Mouse (Mus musculus): ENCODE results near the gene Lmo1. TPM values are rescaled to one million over a fixed set of nuclear protein-coding genes. Genes with fewer than 3 reads are reported as not detected.
"Not testable (repeated sequence)": the region's sequence is repeated elsewhere in the genome, so short reads cannot be mapped to it uniquely, and the experiment has no call there.

The Lmo1 gene
- polyA plus RNA-seq, 1 experiment from 2014 or later, result 37.6 TPM

GRCm38 (mm10) chr7:109131565-109131964 lies 43.4 kb downstream of the Lmo1 start:
- no peak for DNase-seq (ENCODE audit: low spot score)
- H3K36me3 ChIP-seq, result 0 out of 2 replicates have a peak, but pooled peaks cover 2% of the 10 kb centered on the region
- no peaks in the 10 kb centered on the region for H3K4me1 ChIP-seq (replicated peaks)
- no peak overlapping the region for H3K27ac ChIP-seq
- WGBS, result 89% methylated on average over 2 of the region's 2 CpGs
- H3K9me3 ChIP-seq, result no peaks in the 10 kb centered on the region
- no peaks in the 10 kb centered on the region for H3K27me3 ChIP-seq (ENCODE audit: insufficient read depth, poor library complexity, severe bottlenecking)
- no peak overlapping the region for H3K4me3 ChIP-seq

GRCm38 (mm10) chr7:109129946-109130686 lies 44.9 kb downstream of the Lmo1 start:
- no peak for DNase-seq (ENCODE audit: low spot score)
- no peak overlapping the region for H3K27ac ChIP-seq
- 76% methylated on average over 5 of the region's 5 CpGs for WGBS

GRCm38 (mm10) chr7:109129442-109129841 lies 45.6 kb downstream of the Lmo1 start:
- Histone ChIP-seq H3K4me3 (no peak overlapping the region), H3K27ac (no peak overlapping the region), H3K36me3 (no peaks in the 10 kb centered on the region), H3K27me3 (ENCODE audit: insufficient read depth, poor library complexity, severe bottlenecking) (no peaks in the 10 kb centered on the region), H3K4me1 (replicated peaks) (no peaks in the 10 kb centered on the region), H3K9me3 (no peaks in the 10 kb centered on the region)
- peak; percentile 17 for DNase-seq (ENCODE audit: low spot score)

More at GRCm38 (mm10) chr7:109129946-109130686, 44.9 kb downstream of the Lmo1 start:
- Histone ChIP-seq H3K36me3 (no peaks in the 10 kb centered on the region), H3K27me3 (ENCODE audit: insufficient read depth, poor library complexity, severe bottlenecking) (no peaks in the 10 kb centered on the region), H3K4me3 (no peak overlapping the region), H3K4me1 (replicated peaks) (no peaks in the 10 kb centered on the region), H3K9me3 (no peaks in the 10 kb centered on the region)

- peak; percentile 12 for DNase-seq (ENCODE audit: low spot score)
- no peaks in the 10 kb centered on the region for H3K27me3 ChIP-seq (ENCODE audit: insufficient read depth, poor library complexity, severe bottlenecking)
- peaks cover 14% of the 10 kb centered on the region for H3K4me1 ChIP-seq (replicated peaks)
- H3K27ac ChIP-seq, result peak overlapping the region; percentile 88
- H3K4me3 ChIP-seq, result 0 out of 2 replicates have a peak overlapping the region, but pooled peaks have one; percentile 18
- WGBS, result 63% methylated on average over 4 of the region's 4 CpGs
- no peaks in the 10 kb centered on the region for H3K36me3 ChIP-seq
- H3K9me3 ChIP-seq, result no peaks in the 10 kb centered on the region
These were observed 59.1 kb downstream of the Lmo1 start for GRCm38 (mm10) chr7:109115929-109116328.

- H3K36me3 ChIP-seq, result not testable (repeated sequence)
These were observed 59.5 kb downstream of the Lmo1 start for GRCm38 (mm10) chr7:109115488-109115887.

GRCm38 (mm10) chr7:109114950-109115349 lies 60.1 kb downstream of the Lmo1 start:
- no peak overlapping the region for H3K4me3 ChIP-seq
- H3K27me3 ChIP-seq (ENCODE audit: insufficient read depth, poor library complexity, severe bottlenecking), result no peaks in the 10 kb centered on the region
- DNase-seq (ENCODE audit: low spot score), result peak; percentile 55
- 40% methylated on average over 10 of the region's 10 CpGs for WGBS
- H3K36me3 ChIP-seq, result no peaks in the 10 kb centered on the region
- peak overlapping the region; percentile 83 for H3K27ac ChIP-seq
- no peaks in the 10 kb centered on the region for H3K9me3 ChIP-seq
- peaks cover 14% of the 10 kb centered on the region for H3K4me1 ChIP-seq (replicated peaks)

More at GRCm38 (mm10) chr7:109115488-109115887, 59.5 kb downstream of the Lmo1 start:
- H3K27me3 ChIP-seq (ENCODE audit: insufficient read depth, poor library complexity, severe bottlenecking); H3K9me3 ChIP-seq; DNase-seq (ENCODE audit: low spot score); H3K4me3 ChIP-seq: not testable (repeated sequence)
- H3K4me1 ChIP-seq (replicated peaks), result peaks cover 14% of the 10 kb centered on the region
- peak overlapping the region; percentile 88 for H3K27ac ChIP-seq
- WGBS, result 11% methylated on average over 2 of the region's 4 CpGs

GRCm38 (mm10) chr7:109111000-109111399 lies 64.0 kb downstream of the Lmo1 start:
- no peaks in the 10 kb centered on the region for H3K36me3 ChIP-seq
- 75% methylated on average over 5 of the region's 5 CpGs for WGBS
- H3K27ac ChIP-seq, result no peak overlapping the region
- peaks cover 10% of the 10 kb centered on the region for H3K4me1 ChIP-seq (replicated peaks)
- H3K4me3 ChIP-seq, result no peak overlapping the region
- no peaks in the 10 kb centered on the region for H3K9me3 ChIP-seq
- no peak for DNase-seq (ENCODE audit: low spot score)
- H3K27me3 ChIP-seq (ENCODE audit: insufficient read depth, poor library complexity, severe bottlenecking), result no peaks in the 10 kb centered on the region

- no peaks in the 10 kb centered on the region for H3K36me3 ChIP-seq
- WGBS, result 76% methylated on average over 1 of the region's 1 CpGs
- no peaks in the 10 kb centered on the region for H3K27me3 ChIP-seq (ENCODE audit: insufficient read depth, poor library complexity, severe bottlenecking)
- no peak overlapping the region for H3K27ac ChIP-seq
- no peaks in the 10 kb centered on the region for H3K9me3 ChIP-seq
- DNase-seq (ENCODE audit: low spot score), result no peak
- H3K4me3 ChIP-seq, result no peak overlapping the region
- H3K4me1 ChIP-seq (replicated peaks), result no peaks in the 10 kb centered on the region
These were observed 70.1 kb downstream of the Lmo1 start for GRCm38 (mm10) chr7:109104894-109105293.

- Histone ChIP-seq H3K4me3 (no peak overlapping the region), H3K9me3 (no peaks in the 10 kb centered on the region), H3K27ac (no peak overlapping the region), H3K36me3 (no peaks in the 10 kb centered on the region), H3K27me3 (ENCODE audit: insufficient read depth, poor library complexity, severe bottlenecking) (no peaks in the 10 kb centered on the region), H3K4me1 (replicated peaks) (peaks cover 5% of the 10 kb centered on the region)
- DNase-seq (ENCODE audit: low spot score), result no peak
- 88% methylated on average over 3 of the region's 3 CpGs for WGBS
These were observed 73.8 kb downstream of the Lmo1 start for GRCm38 (mm10) chr7:109101167-109101566.

GRCm38 (mm10) chr7:109098145-109099018 lies 76.6 kb downstream of the Lmo1 start:
- H3K27ac ChIP-seq, result no peak overlapping the region
- no peaks in the 10 kb centered on the region for H3K27me3 ChIP-seq (ENCODE audit: insufficient read depth, poor library complexity, severe bottlenecking)
- H3K9me3 ChIP-seq, result no peaks in the 10 kb centered on the region
- DNase-seq (ENCODE audit: low spot score), result peak; percentile 62
- H3K36me3 ChIP-seq, result no peaks in the 10 kb centered on the region
- 37% methylated on average over 6 of the region's 6 CpGs for WGBS
- no peak overlapping the region for H3K4me3 ChIP-seq
- H3K4me1 ChIP-seq (replicated peaks), result peaks cover 5% of the 10 kb centered on the region

- Histone ChIP-seq H3K27ac (no peak overlapping the region), H3K27me3 (ENCODE audit: insufficient read depth, poor library complexity, severe bottlenecking) (no peaks in the 10 kb centered on the region), H3K4me3 (no peak overlapping the region), H3K4me1 (replicated peaks) (peaks cover 5% of the 10 kb centered on the region), H3K9me3 (no peaks in the 10 kb centered on the region), H3K36me3 (no peaks in the 10 kb centered on the region)
- WGBS, result 80% methylated on average over 7 of the region's 7 CpGs
- DNase-seq (ENCODE audit: low spot score), result no peak
These were observed 77.8 kb downstream of the Lmo1 start for GRCm38 (mm10) chr7:109097203-109097602.

- Histone ChIP-seq H3K27ac (no peak overlapping the region), H3K27me3 (ENCODE audit: insufficient read depth, poor library complexity, severe bottlenecking) (no peaks in the 10 kb centered on the region), H3K4me3 (no peak overlapping the region), H3K9me3 (no peaks in the 10 kb centered on the region), H3K4me1 (replicated peaks) (peaks cover 5% of the 10 kb centered on the region), H3K36me3 (no peaks in the 10 kb centered on the region)
- no peak for DNase-seq (ENCODE audit: low spot score)
- 88% methylated on average over 4 of the region's 4 CpGs for WGBS
These were observed 78.4 kb downstream of the Lmo1 start for GRCm38 (mm10) chr7:109096618-109097017.

GRCm38 (mm10) chr7:109094294-109094693 lies 80.7 kb downstream of the Lmo1 start:
- H3K27me3 ChIP-seq (ENCODE audit: insufficient read depth, poor library complexity, severe bottlenecking), result no peaks in the 10 kb centered on the region
- no peak overlapping the region for H3K4me3 ChIP-seq
- no peaks in the 10 kb centered on the region for H3K36me3 ChIP-seq
- no peaks in the 10 kb centered on the region for H3K9me3 ChIP-seq
- no peak for DNase-seq (ENCODE audit: low spot score)
- no peak overlapping the region for H3K27ac ChIP-seq
- WGBS, result no CpG with 5 or more reads among the region's 7 CpGs
- peaks cover 5% of the 10 kb centered on the region for H3K4me1 ChIP-seq (replicated peaks)

All from hindbrain, embryonic 10.5 days (tissue).